Mouse (Mus musculus) heart, embryonic 16.5 days (tissue): ENCODE data around the gene Tubg2. TPM values are rescaled to one million over a fixed set of nuclear protein-coding genes. Genes with fewer than 3 reads are reported as not detected.

ENCODE experiments used
- microRNA-seq: library from miRNA; unstranded; fragments of <30 nt; microRNA quantifications from one replicate; pipeline ENCODE4, GENCODE M21; 2017
- polyA plus RNA-seq: library from polyadenylated mRNA; unstranded; fragments of >200 nt; fragmentation: Nextera tagmentation; extraction: Ambion mirVana; gene quantifications from 2 replicates; pipeline ENCODE4 v1.2.1, GENCODE M21; 2015

Gene Tubg2
- polyA plus RNA-seq, 1 experiment from 2014 or later = 3.3 TPM

Small RNA genes within 50 kb of the gene (microRNA-seq; reads per million reads assigned to microRNA genes)
- not detected for gene Gm27626

Other genes starting within 250 kb of the Tubg2 start
- 60.4 and 64.9 TPM in 2 replicates for gene Stat3, start 216.4 kb upstream of the Tubg2 start, polyA plus RNA-seq
- 428 and 460 TPM in 2 replicates for gene Cavin1, start 185.0 kb upstream of the Tubg2 start, polyA plus RNA-seq
- 50.7 and 53.6 TPM in 2 replicates for gene Atp6v0a1, start 146.5 kb upstream of the Tubg2 start, polyA plus RNA-seq
- 11.5 and 13.1 TPM in 2 replicates for gene Naglu, start 85.9 kb upstream of the Tubg2 start, polyA plus RNA-seq
- gene Hsd17b1, start 77.5 kb upstream of the Tubg2 start, polyA plus RNA-seq = 0.21 and 0.28 TPM in 2 replicates
- 29.9 and 30.0 TPM in 2 replicates for gene Coasy, start 73.3 kb upstream of the Tubg2 start, polyA plus RNA-seq
- 38.6 and 41.7 TPM in 2 replicates for gene Mlx, start 68.6 kb upstream of the Tubg2 start, polyA plus RNA-seq
- gene Psmc3ip, start 60.5 kb upstream of the Tubg2 start, polyA plus RNA-seq = 22.6 and 25.7 TPM in 2 replicates
- 14.5 and 14.9 TPM in 2 replicates for gene Retreg3, start 36.0 kb upstream of the Tubg2 start, polyA plus RNA-seq
- 70.9 and 72.6 TPM in 2 replicates for gene Tubg1, start 36.0 kb upstream of the Tubg2 start, polyA plus RNA-seq
- 0.89 and 1.0 TPM in 2 replicates for gene Cntnap1, start 14.6 kb downstream of the Tubg2 start, polyA plus RNA-seq
- 8.7 and 11.5 TPM in 2 replicates for gene Plekhh3, start 15.4 kb downstream of the Tubg2 start, polyA plus RNA-seq
- 0.16 and 0.60 TPM in 2 replicates for gene Ccr10, start 19.5 kb downstream of the Tubg2 start, polyA plus RNA-seq
- gene Ezh1, start 70.6 kb downstream of the Tubg2 start, polyA plus RNA-seq = 14.7 and 17.1 TPM in 2 replicates
- 203 and 204 TPM in 2 replicates for gene Ramp2, start 90.1 kb downstream of the Tubg2 start, polyA plus RNA-seq
- gene Vps25, start 97.8 kb downstream of the Tubg2 start, polyA plus RNA-seq = 105 and 107 TPM in 2 replicates
- 6.8 and 7.3 TPM in 2 replicates for gene Wnk4, start 104.7 kb downstream of the Tubg2 start, polyA plus RNA-seq
- 0.87 and 0.91 TPM in 2 replicates for gene Cntd1, start 123.1 kb downstream of the Tubg2 start, polyA plus RNA-seq
- 166 and 175 TPM in 2 replicates for gene Coa3, start 123.2 kb downstream of the Tubg2 start, polyA plus RNA-seq
- gene Becn1, start 146.4 kb downstream of the Tubg2 start, polyA plus RNA-seq = 135 TPM in 2 replicates
- gene Psme3, start 160.3 kb downstream of the Tubg2 start, polyA plus RNA-seq = 94.1 and 103 TPM in 2 replicates
- gene Aoc2, start 169.2 kb downstream of the Tubg2 start, polyA plus RNA-seq = 0.89 and 0.92 TPM in 2 replicates
- 2.2 and 2.6 TPM in 2 replicates for gene Aoc3, start 174.7 kb downstream of the Tubg2 start, polyA plus RNA-seq
- not detected in 2 replicates for gene G6pc, start 211.7 kb downstream of the Tubg2 start, polyA plus RNA-seq